Mouse (Mus musculus): Measurements from ENCODE around the gene Tgm1.

Tgm1 gene

GRCm38 (mm10) chr14:55723433-55723832 is 9.7 kb upstream of the Tgm1 start:
- DNase-seq = no peak

- no peak for DNase-seq
Measured at GRCm38 (mm10) chr14:55722438-55722945, 8.8 kb upstream of the Tgm1 start.

- peak; percentile 94 for DNase-seq
Measured at GRCm38 (mm10) chr14:55721700-55722437, 8.1 kb upstream of the Tgm1 start, which contains the start of gene Rabggta. Gene Rabggta (minus strand): TSS chr14:55722263.

- peak; percentile 24 for DNase-seq
Measured at GRCm38 (mm10) chr14:55721076-55721475, 7.3 kb upstream of the Tgm1 start.

- DNase-seq = peak; percentile 34
Measured at GRCm38 (mm10) chr14:55720666-55721065, 6.9 kb upstream of the Tgm1 start.

GRCm38 (mm10) chr14:55719737-55720136 is 6.0 kb upstream of the Tgm1 start:
- no peak for DNase-seq

- DNase-seq = no peak
Measured at GRCm38 (mm10) chr14:55716884-55717283, 3.2 kb upstream of the Tgm1 start.

- DNase-seq = no peak
Measured at GRCm38 (mm10) chr14:55716271-55716670, 2.5 kb upstream of the Tgm1 start.

GRCm38 (mm10) chr14:55714893-55715292 is 1.2 kb upstream of the Tgm1 start:
- DNase-seq = no peak

GRCm38 (mm10) chr14:55713007-55713728 is 558 bp downstream of the Tgm1 start:
- no peak for DNase-seq

GRCm38 (mm10) chr14:55711786-55712185 is 1.9 kb downstream of the Tgm1 start:
- DNase-seq = no peak

GRCm38 (mm10) chr14:55709509-55709908 is 4.2 kb downstream of the Tgm1 start:
- no peak for DNase-seq

GRCm38 (mm10) chr14:55707397-55707796 is 6.3 kb downstream of the Tgm1 start:
- no peak for DNase-seq

- DNase-seq = no peak
Measured at GRCm38 (mm10) chr14:55706051-55706600, 7.6 kb downstream of the Tgm1 start.

- DNase-seq = no peak
Measured at GRCm38 (mm10) chr14:55702761-55703160, 11.0 kb downstream of the Tgm1 start.

- no peak for DNase-seq
Measured at GRCm38 (mm10) chr14:55701131-55701530, 12.6 kb downstream of the Tgm1 start.

- no peak for DNase-seq
Measured at GRCm38 (mm10) chr14:55697226-55697625, 16.5 kb downstream of the Tgm1 start.

- DNase-seq = no peak
Measured at GRCm38 (mm10) chr14:55689433-55689832, 24.3 kb downstream of the Tgm1 start.

- DNase-seq = no peak
Measured at GRCm38 (mm10) chr14:55682118-55682493, 31.6 kb downstream of the Tgm1 start.

GRCm38 (mm10) chr14:55681160-55682117 is 32.3 kb downstream of the Tgm1 start, which contains the start of gene Tinf2:
Gene Tinf2 (minus strand): TSS chr14:55681820.
- DNase-seq = peak; percentile 98

GRCm38 (mm10) chr14:55677615-55678014 is 36.1 kb downstream of the Tgm1 start:
- no peak for DNase-seq

- no peak for DNase-seq
Measured at GRCm38 (mm10) chr14:55672741-55673060, 41.0 kb downstream of the Tgm1 start.

Measured in cerebellum, adult 9-11 months (tissue).